Mouse (Mus musculus): ENCODE results near the gene Lrrc26. TPM values are rescaled to one million over a fixed set of nuclear protein-coding genes. Genes with fewer than 3 reads are reported as not detected.
"Not testable (repeated sequence)": the region's sequence is repeated elsewhere in the genome, so short reads cannot be mapped to it uniquely, and the experiment has no call there.

Lrrc26 gene
- not detected for total RNA-seq (2022)

- no peak for DNase-seq
Measured at GRCm38 (mm10) chr2:25289651-25290050, at the start of gene Lrrc26. Gene Lrrc26, plus strand, starts transcription at chr2:25289915.

GRCm38 (mm10) chr2:25240310-25240709, 49.4 kb upstream of the Lrrc26 start:
- no peak for DNase-seq

GRCm38 (mm10) chr2:25240723-25241437, 48.8 kb upstream of the Lrrc26 start:
- peak; percentile 77 for DNase-seq

GRCm38 (mm10) chr2:25241438-25241775, 48.3 kb upstream of the Lrrc26 start:
- DNase-seq: no peak

GRCm38 (mm10) chr2:25242101-25242506, 47.6 kb upstream of the Lrrc26 start, which contains the start of the genes Rnf208 and Cysrt1:
Gene Rnf208, plus strand, starts transcription at chr2:25242255.
Gene Cysrt1, minus strand, starts transcription at chr2:25242452.
- DNase-seq: no peak

DNA sequence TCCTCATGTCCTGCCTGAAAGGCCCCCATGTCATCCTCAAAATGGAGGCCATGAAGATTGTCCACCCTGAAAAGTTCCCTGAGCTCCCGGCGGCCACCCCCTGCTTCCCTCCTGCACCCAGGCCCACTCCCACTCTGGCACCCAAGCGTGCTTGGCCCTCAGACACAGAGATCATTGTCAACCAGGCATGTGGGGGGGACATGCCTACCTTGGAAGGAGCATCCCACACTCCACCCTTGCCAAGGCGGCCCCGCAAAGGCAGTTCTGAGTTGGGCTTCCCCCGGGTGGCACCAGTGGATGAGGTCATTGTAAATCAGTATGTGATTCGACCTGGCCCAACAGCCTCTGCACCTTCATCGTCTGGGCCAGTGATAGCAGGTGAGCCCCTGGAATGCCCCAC, 46.4 kb upstream of the Lrrc26 start:
- DNase-seq: no peak

GRCm38 (mm10) chr2:25244144-25244543, 45.6 kb upstream of the Lrrc26 start:
- no peak for DNase-seq

DNA sequence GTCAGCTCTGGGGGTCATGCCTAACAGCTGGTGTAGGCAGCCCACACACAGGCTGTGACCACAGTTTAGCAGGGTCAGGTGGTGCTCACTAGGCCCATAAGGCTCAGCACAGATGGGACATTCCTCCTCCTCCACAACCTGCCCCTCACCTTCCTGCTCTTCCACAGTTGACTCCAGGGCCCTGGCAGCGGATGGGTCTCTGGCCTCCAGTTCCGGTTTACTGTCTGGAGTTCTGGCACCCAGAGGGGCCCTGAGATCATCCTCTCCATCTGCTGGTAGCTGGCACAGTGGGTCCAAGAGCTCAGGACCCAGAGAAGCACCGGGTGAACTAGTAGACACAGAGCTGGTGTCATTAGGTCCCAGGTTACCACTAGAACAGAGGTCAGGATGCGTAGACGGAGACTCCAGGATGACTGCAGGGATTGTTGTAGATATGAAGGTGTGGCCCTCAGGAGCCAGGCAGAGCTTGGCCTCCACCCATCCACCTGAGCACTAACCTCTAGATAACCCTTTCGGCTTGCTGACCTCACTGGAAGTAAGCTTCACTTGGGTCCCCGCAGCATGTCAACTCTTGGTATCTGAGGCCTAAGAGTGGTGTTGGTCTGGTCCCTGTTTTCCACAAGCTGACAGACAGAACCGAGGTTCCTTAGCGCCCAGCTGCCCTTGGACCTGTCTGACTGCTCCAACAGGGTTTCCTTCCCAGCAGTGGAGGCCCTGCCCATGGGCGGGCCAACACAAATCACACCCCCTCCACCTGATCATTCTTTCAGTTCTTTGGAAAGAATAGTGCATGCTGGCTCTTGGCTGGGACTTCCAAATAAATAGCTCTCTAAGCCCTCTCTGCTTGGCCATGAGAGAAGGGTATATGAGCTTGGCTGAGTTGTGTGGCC, 43.3 kb upstream of the Lrrc26 start, which contains the start of gene AL732309.1:
TSS of gene AL732309.1 (minus strand) at position 681 of the 890 bp plus-strand sequence.
- no peak for DNase-seq

DNA sequence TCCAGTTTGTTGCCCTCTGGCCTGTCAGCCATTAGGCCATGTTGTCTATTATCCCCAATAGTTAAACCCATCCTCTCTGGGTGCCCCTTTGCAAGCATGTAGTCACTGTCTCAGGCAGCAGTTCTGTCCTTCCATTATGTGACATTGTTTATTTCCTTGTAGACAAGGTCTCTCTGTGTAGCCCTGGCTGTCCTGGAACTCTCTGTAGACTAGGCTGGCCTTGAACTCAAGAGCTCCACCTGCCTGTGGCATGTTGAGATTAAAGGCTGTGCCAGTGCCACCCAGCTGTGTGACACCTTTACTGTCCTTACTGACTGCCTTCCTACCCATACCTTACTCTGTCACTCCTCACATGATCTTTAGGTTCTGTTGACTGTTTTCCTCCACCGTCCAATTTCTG, 37.4 kb upstream of the Lrrc26 start:
- no peak for DNase-seq

- peak; percentile 76 for DNase-seq
Measured at GRCm38 (mm10) chr2:25255284-25255779, 34.4 kb upstream of the Lrrc26 start, which contains the start of gene Tmem203. Gene Tmem203, plus strand, starts transcription at chr2:25255439.

- DNase-seq: not testable (repeated sequence)
Measured at GRCm38 (mm10) chr2:25256443-25257109, 33.1 kb upstream of the Lrrc26 start.

DNA sequence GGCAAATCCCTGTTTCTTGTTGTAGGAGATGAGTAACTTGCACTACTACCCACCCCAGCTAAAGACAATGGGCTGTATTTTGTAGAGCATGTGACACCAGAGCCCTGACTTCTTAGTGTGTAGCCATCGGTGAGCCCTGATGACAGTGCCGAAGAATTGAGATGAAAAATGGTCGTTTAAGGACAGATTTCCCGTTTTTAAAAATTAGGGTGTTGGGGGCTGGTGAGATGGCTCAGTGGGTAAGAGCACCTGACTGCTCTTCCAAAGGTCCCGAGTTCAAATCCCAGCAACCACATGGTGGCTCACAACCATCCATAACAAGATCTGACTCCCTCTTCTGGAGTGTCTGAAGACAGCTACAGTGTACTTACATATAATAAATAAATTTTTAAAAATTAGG, 32.5 kb upstream of the Lrrc26 start:
- not testable (repeated sequence) for DNase-seq

DNA sequence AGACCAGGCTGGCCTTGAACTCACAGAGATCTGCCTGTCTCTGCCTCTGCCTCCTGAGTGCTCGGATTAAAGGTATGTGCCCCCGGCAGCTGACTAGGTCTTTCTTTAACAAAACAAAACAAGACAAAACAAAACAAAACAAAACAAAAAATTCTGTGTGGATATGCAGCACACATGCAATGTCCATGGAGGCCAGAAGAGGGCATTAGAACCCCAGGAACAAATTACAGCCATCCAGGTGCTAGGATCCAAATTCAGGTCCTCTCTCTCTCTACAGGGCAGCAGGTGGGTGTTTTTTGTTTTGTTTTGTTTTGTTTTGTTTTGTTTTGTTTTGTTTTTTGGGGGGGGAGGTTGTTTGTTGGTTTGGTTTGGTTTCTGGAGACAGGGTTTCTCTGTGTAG, 30.8 kb upstream of the Lrrc26 start:
- no peak for DNase-seq

GRCm38 (mm10) chr2:25261870-25262269, 27.8 kb upstream of the Lrrc26 start:
- DNase-seq: no peak

DNA sequence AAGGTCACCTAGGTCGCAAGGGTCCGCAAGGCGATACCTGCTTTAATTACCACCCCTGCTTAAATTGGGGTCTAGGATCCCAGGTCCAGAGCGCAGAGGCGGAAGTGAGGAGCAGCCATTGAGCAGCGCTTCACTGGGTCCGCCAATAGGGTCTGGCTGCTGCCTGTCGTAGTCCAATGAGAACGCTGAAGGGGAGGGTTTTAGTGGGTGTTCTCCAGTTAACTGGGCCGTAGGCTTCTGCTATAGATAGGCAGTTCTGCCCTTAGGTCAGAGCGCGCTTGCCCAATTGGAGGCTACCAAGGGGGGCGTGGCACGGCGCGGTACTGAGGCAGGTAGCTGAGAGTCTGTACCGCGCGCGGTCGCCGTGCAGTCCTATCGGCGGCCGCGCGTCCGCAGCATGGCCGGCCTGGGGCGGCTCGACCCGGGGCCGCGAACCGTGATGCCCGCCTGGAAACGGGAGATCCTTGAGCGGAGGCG, 27.4 kb upstream of the Lrrc26 start, which contains the start of gene Tprn:
TSS of gene Tprn (plus strand) at position 328 of the 477 bp plus-strand sequence.
- peak; percentile 95 for DNase-seq

DNA sequence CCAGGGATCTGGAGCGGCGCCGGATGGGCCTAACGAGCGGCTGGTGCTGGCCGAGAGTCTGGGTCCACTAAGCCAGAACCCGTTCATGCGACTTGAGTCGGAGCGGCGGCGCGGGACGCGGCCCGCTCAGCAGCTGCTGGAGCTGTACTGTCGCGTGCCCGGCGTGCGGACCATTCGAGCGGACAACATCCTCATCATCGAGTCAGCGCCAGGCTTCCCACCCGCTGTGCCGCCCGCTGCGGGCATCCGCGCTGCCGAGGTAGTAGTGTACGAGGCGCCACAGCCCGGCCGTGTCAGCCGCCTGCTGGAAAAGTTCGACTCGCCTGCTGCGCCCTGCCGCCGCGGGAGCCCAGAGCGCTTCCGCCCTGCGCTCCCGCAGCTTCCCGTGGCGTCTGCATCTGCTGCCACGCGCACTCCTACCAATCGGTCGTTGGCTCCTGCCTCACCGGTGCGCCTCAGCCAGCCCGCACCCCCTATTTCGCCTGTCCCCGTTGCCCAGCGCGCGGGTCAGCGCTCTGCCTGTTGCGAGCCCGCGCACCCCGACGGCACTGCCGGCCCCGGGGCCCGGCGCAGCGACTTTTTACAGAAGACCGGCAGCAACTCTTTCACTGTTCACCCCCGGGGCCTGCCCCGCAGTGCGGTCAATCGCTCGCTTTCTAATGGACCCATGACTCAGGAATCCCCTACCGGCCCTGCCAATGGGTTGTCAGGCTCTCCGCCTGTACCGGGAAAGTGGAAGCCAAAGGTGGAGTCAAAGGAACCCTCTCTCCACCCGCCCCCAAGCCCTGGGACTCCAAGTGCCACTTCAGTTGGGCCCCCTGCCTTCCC, 26.7 kb upstream of the Lrrc26 start:
- no peak for DNase-seq

GRCm38 (mm10) chr2:25263623-25264285, 26.0 kb upstream of the Lrrc26 start:
- no peak for DNase-seq

GRCm38 (mm10) chr2:25264286-25264660, 25.4 kb upstream of the Lrrc26 start:
- no peak for DNase-seq

DNA sequence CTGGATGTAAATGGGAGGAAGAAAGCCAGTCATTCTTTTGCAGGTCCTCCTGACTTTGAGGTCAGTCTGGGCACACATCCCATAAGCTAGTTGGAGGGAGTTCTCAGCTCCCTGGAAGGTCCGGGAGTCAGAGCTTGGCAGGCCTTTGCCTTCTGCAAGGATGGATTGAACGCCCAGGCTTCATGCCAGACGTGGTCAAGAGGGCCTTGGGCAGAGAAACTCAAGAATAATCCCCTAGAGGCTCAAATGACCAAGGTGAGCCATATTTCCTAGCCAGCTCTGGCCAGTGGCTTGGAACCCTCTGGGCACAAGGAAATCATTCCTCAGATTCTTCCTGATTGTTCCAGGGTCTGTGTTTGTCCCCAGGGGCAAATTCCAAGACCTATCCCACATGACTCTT, 24.9 kb upstream of the Lrrc26 start:
- DNase-seq: no peak

- no peak for DNase-seq
Measured at GRCm38 (mm10) chr2:25265897-25266656, 23.6 kb upstream of the Lrrc26 start.

All from adrenal gland, adult 8-10 months (tissue).